Mouse (Mus musculus): ENCODE measurements around the gene Gjb6.

Gene Gjb6

DNA sequence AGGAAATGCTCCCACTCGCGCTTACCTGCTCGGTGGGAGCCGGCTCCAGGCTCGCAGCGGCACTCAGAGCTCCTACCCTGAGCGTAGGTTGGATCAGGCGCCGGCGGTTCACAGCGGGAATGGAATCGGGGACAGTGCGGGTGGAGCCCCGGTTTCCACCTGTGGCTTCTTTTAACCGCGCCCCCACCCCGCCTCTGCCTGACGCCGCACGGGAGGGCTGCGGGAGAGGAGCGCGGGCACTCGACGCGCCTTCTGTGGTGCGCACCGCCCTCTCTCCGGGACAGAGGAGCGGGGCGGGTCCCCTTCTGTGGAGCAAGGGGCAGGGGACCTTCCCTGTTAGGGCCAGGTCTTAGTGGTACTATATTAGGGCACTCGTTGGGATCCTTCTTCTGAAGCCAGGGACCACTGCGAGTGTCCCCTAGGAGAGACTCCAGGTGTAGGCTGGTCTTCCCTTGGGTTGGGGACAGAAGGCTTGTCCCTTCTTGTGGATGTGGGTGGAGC, at the start of gene Gjb6:
TSS of gene Gjb6 (minus strand) at position 451 of the 501 bp plus-strand sequence.
- DNase-seq = peak; percentile 11 to 19

DNA sequence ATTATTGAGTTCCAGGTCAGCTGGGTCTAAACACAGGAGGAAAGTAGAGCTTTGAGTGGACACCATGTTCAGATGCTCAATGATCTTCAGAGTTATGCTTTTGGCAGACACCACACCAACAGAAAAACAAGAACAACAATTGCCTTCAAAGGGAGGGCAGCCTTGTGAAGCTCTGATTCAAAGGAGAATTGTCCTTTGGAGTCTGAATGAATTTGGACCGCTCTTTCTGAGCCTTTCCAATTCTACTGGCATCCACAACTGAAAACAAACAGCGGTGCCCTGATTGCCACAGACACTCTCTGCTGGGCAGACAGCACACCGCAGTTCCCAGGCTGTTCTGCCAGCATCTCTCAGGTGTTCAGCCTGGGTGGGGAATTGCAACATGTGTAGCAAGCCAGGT, 32.1 kb upstream of the Gjb6 start:
- DNase-seq = no peak

DNA sequence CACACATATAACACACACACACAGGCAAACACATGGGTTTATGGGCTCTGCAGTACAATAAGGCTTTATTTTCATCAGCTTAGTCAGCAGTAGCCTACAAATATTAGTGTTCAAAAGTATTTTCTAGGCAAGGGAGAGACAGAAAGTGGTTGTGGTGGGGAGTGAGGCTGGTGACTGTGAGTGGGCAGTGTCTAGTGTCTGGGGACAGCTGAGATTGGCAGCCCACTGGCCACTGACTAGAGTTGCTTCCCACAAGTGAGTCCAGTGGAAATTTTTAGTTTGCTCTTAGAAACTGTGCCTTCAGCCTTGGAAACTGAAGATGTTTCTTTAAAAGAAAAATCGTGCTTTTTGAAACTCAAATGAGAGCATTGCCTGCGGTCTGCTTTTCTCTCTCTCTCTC, 28.4 kb upstream of the Gjb6 start:
- DNase-seq = no peak

DNA sequence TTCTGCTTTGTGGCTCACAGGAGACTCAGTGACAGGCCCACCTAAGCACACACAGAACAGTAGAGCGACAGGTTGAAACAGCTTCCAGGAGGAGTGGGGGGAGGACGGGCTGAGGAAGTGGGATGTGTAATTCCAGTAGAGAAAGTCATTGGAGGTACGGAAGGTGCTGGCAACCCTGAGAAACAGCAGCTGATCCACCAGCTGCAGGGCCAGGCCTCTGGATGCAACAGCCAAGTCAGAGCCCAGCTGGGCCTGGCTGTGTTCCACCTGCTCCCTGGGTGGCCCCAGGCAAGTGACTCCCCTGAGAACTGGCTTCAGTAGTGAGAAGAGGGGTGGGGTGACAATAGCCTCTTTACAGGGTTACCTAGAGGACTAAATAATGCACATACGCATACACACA, 27.8 kb upstream of the Gjb6 start:
- DNase-seq = peak; percentile 42 to 45

DNA sequence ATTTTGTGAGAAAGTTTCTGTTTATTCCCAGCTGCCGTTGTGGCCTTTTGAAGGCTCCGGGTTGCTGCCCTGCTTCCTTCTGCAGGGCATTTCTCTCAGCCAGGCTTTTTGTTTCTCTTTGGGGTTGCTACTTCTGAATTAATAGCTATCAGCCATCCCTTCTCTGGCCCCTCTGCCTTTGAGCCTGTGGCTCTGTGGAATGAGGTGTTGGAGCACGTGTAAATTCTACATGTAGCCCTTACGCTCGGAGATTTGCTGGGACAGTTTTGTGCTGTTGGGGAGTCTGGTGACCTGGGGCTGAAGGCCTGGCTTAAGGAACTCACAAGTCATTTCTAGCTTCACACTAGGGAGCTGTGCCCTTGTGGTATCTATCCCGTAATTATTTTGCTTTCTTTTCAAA, 21.5 kb upstream of the Gjb6 start:
- no peak for DNase-seq

DNA sequence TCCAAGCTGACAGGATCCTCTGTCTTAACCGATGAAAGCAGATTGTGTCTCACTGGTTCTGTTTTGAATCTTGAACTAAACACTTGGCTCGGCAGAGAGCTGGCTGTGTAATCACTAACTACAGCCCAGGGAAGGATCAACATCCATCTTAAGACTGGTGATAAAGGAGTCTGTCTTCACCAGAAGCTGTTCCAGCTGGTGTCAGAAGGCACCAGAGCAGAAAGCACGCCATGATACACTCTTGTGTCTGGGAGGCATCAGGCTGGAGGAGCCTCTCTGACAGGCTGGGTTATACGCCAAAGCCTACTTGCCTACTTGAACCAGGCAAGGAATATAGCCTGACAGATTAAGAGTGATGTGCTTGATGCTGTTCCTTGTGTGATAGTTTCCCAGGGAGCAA, 12.3 kb upstream of the Gjb6 start:
- DNase-seq = no peak

DNA sequence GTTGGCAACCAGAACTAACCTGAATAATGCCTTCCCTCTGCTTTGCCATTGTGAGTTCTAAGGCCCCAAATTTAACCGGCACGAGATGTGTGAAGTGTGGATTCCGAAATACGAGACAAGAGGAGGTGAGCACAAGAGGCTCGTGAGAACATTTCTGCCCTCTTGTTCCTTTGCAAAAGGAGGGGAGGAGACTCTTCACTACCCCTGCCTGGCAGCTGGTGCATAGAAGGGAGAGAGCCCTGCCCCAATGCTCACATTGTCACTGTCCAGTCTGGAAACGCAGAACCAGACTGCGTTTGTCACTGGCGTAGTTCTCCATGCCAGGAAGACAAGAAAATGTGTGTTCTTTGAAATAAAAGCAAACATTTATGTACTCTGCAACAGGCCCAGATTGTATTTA, 1.9 kb upstream of the Gjb6 start:
- no peak for DNase-seq

DNA sequence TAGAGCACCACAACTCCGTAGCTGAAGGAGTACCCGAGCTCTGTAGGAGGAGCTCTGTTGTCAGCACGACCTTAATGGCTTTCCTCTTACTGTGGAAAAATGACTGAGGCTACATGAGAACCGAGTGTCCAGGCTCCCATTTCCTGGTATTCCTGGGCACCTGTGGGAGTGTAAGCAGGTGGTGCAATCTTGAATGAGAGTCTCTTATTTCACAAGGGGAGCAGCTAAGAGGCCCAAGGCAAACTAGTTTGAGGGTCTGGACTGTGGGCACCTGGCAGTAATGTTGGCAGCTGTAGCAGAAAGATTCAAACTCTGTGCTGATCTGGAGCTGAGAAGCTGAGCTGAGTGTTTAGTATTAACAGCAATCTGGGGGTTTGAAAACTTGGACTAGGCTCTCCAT, 6.0 kb downstream of the Gjb6 start:
- DNase-seq = no peak

DNA sequence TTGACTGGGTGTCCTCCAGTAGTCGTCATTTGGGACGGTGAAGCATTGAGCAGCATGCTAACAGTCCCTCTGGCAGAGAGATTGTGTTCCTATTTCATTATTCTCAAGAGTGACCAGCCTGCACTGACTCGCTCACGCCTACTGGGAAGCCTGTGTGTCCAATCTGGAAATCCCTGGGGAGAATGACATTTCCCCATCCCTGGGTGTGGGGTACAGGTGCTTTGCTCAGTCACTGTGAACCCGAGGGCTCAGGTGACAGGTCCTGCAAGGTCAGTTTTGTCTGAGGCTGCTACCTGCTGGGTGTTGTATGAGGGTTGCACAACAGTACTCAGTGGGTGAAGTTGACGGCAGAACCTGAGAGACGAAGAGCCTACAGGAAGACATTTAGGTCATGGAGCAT, 11.1 kb downstream of the Gjb6 start:
- no peak for DNase-seq

DNA sequence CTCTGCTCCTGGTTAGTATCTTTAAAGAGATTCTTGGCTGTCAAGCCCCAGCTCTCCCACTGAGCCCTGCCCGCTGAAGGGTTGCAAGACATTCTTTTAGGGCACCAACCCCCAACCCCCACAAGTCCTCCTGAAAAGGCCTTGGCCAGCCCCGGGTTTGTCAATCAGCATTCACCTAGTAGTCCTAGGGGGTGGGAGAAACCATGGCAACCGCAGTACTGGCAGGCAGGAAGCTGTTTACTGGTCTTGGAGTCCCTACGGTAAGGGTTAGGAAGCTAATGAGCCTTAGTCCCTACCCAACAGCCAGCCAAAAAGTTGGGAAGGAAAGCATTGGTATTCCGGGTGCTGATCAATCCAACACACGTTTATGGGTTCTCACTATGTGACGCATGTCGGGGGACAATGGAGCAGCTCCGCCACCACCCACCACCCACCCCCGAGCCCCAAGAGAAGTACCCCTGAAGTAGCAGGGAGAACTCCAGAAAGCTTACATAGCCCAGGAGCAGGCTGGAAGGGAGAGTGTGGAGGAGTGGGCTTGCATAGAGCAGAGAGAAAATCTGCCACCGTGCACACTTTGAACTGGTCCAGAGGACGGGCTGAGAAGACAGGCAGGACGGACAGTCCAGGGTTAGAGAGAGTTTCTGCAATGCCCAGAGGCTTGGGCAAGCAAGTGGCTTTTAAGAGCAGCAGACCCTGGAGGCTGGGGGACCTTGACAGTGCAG, 17.4 kb downstream of the Gjb6 start, which contains the start of gene Gm4491:
TSS of gene Gm4491 (minus strand) at position 61 of the 722 bp plus-strand sequence.
- DNase-seq = peak; percentile 25 to 36

DNA sequence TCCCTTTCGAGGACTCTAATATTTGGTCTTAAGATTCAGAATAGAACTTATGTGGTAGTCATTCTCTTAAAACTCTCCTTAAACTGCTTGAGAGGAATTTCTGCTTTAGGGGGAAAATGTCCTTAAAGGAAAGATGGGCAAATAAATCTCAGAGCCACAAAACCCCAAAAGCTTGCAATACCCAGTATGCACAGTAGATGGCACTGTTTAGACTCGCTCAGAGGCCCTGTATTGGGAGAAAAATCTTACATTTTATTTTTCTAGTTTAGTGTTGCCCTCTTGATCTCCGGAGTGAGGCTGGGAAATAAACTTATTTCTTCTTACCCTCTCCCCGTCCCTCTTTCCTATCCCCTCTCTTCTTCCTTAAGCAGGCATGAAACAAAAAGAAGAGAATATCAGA, 24.2 kb downstream of the Gjb6 start:
- peak in 1 of 2 experiments; percentile 41 for DNase-seq

DNA sequence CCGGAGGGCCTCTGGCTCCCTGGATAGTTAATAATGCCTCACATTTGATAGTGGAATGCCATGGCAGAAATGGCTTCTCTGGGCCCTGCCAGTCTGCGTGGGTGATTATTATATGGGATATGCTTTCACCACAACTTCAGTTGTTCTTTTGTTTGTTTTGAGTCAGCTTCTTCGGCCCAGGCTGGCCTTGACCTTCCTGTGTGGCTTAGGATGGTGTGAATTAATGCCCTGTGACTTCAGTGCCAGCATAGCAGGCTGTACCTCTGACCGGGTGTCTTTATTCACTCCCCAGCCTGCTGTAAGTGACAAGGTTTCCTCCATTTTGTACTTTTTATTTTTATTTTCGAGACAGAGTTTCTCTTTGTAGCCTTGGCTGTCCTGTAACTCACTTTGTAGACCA, 25.5 kb downstream of the Gjb6 start:
- DNase-seq = no peak

DNA sequence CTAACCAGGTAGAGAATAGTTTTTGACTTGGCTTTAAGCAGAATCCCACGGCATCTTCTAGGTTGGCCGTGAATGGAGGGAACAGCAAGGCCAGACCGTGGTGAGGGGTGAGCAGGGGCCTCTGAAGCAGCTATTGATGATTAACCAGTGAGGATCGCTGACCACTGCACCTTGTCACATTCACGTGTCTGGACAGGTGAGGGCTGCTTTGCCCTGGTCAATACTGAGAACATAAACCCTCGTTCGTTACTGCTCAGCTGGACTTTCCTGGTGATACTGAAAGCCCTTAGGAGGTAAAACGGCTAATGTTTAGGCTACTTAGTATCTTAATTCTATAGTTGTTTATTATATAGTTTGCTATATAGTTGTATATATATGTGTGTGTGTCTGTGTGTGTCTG, 26.3 kb downstream of the Gjb6 start:
- peak in 1 of 2 experiments; percentile 45 for DNase-seq

DNA sequence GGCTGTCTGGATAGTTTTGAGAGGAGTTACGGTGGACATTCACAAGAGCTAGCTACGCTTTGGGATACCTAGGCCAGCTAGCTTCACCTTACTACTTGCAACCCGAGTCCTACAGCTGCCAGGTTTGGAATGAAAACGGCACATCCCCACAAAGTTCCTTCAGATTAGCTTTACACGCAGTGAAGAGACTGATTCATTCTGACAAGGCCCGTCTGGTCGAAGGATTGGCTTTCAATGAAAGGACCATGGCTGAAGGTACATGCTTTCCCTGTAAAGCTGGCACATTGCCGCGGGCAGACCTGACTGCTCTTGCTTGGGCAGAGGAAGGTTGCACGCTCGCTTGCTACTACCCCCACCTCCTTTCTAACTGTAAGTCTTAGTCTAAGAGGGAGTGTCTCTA, 27.7 kb downstream of the Gjb6 start:
- peak; percentile 28 to 33 for DNase-seq

DNA sequence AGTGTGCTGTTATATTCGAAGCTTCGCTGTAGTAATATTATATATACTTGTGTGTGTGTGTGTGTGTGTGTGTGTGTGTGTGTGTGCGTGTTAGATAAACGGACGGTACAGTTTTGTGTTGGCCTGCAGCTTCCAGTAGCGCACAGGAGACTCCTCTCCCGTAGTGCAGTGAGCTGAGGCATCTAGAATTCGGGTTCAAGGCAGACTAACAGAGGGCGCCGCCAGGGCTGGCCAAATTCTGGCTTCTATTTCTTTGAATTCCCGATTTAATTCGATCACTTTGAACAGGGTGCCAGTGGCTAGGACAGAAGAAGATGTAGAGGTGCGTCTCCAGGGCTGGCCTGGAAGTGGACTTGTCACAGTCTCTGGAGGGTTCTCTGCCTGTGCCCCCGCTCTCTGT, 28.3 kb downstream of the Gjb6 start:
- peak in 1 of 2 experiments; percentile 16 for DNase-seq

DNA sequence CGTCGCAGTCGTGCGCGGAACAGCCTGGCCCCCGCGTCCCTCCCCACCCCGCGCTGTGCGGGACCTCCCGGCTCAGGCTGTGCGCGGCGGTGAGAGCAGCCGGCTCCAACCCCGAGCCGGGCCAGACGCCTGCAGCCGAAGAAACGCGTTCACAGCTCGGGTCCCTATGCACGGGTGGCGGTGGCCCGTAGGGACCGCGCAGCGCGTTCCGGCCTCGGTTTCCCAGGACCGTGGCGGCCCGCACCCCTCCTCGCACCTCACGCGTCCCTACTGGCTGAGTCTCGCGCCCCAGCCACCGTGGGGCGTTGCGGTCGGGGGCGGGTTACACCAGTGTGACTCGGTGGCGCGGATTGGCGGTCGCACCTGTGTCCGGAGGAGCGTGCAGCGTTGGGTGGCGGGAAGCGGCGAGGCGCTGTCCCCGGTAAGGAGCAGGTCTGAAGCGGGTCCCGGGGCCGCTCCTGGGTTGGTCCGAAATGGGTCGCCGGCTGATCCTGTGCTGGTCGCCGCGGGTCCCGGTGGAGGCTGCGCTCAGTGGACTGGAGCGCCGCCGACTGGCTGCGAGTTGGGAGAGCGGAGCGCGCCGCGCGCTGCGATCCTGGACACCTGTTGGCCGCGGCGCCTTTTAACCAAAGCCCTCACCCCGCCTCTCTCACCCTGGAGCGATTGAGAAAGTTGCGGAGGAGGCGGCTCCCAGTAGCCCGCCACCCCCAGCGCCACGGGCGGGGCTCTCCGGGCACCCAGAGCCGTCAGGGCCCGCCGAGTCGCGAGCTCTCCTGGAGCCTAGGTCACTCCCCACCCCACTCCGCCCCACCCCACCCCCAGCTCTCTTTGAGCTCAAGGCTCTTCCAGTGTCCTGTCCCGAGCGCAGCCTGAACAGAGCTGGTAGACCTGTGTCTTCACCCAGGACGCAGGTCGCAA, 29.0 kb downstream of the Gjb6 start, which contains the start of gene Gjb2:
TSS of gene Gjb2 (minus strand) at position 597 of the 918 bp plus-strand sequence.
- peak; percentile 65 to 82 for DNase-seq

DNA sequence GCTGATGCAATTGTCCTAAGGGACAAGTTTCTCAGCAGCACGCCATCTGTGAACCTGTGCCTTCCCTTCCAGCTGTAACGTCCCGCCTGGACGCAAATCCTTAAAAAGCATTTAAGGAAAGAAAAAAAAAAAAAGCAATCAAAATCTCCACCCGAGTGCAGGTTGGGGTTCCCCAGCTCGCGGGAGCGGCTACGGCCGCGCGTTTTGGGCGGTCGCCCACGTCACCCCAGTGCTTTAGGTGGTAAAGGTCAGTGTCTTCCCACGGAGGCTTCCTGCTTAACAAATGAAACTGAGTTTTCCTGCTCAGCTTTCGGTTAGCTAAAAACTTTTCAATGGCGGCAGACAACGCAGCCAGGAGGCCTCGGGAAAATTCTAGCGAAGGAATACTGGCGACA, 29.7 kb downstream of the Gjb6 start:
- peak in 1 of 2 experiments; percentile 18 for DNase-seq

DNA sequence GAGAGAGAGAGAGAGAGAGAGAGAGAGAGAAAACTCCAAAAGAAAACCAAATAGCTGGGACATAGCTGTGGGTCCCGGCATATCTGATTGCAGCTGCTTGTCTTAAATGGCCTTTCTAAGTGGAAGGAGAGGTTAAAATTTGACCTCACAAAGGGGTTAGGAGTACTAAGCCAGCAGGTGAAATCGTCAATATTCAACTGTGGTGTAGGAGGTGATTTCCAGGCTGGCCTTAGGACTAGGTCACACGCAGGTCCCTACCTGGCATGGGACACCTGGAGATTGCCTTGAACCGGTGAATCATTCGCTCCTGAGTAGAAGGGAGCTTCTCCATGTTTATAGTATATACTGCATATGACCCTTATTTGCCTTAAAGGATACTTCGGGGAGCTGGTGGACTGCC, 30.3 kb downstream of the Gjb6 start:
- DNase-seq = no peak

DNA sequence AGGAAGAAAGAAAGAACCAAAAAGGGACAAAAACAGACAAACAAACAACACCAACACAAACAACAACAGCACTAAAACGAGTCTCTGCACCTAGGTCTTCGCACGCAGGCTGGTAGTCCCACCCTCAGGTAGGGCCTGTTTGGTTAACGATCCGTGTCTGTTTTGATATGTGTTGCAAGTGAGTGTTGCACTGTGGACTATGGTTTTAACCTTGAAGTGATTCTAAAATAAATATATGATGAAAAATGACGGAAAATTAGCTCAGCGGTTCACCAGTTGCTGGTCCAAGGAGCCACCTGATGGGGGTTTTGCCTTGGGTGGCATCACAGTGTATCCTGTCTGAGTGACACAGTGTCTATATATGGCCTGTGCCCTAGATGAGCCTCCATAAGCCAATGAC, 31.8 kb downstream of the Gjb6 start:
- no peak for DNase-seq

DNA sequence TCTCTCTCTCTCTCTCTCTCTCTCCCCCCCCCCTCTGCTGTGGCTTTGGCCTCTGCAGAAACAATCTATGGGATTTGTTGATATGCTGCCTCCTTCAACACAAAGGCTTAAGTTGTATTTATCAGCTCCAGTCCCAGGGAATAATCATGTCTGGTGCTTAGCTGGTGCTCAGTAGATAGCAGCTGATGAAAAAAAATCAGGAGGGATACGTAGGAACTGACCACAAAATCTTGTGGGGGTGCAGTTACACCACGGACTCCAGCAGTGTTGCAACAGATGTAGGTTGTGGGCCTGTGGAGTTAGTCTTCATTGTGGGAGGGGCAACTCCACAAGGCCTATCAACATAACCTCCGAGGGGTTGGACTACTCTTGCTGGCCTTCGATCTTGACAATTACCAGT, 37.6 kb downstream of the Gjb6 start:
- no peak for DNase-seq

DNA sequence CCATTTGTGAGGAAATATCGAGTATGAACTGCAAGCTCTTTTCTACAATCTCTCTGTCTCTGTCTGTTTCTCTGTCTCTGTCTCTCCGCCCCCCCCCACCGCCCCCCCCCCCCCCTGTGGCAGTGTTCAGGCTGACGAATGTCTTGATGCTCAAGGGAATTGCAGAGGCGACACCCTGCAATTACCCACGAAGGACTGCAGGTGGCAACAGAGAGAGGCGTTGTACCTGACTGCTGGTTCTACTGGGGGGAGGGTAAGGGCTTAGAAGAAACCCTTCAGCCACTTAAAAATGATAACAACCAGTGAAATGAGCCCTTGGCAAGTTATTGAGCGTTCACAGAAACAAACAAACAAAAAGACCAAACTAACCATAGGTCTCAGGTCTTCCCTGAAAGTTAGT, 40.4 kb downstream of the Gjb6 start:
- peak; percentile 68 to 75 for DNase-seq

DNA sequence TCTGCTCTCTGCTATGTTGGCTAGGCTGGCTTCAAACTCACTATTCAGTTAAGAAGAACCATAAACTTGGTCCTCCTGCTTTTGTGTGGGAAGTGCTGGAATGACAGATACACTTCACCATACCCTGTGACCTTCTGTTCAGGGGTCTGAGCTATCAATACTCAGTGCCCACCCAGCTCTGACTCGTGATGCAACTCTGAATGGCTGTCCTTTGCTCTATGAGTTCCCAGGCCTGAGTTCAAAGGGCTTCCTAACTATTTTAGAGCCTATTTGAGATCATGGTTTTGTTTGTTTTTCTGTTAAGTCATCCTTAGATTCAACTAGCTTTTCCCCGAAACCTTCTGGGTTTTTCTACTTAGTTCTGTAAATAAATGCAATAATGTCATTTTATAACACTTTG, 43.4 kb downstream of the Gjb6 start:
- no peak for DNase-seq

DNA sequence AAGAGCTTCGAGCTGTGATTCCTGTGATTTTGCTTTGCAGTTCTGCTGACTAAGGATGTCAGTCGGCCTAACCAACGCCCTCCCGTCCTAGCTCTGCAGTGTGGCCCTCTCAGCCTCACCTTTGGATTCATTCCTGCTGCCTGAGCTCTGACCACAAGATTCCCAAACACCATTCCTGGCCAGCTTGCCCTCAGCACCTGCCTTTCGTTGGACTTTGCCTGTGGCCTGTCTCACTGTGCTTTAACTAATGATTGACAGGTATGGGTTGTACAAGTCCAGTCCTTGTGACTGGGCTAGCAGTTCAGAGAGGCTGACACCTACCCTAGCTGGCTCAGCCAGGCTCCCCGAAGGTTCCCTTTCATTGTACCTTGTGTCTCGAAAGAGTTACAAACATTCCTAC, 44.3 kb downstream of the Gjb6 start:
- peak; percentile 27 to 64 for DNase-seq

DNA sequence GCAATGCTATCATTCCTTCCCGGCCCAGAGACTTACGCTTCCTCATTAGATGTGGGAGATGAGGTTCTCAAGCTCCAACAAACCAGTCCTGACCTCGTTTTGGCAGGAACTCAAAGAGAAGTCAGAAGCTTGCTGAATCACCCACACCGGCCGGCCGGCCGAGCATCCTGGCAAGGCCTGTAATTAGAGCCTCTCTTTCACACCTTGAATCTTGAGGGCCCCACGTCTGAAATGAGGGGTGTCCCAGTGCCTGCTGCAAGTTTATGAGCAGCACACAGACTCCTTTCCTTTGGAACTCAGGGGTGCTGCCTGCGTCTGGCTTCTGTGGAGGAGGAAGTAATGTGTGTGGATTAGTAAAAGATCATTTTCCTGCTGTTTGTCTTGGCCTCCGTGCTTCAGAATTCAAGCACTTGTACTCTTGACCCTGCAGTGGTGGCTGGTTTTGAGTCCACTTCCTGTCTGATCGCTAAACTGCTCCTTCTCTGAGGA, 49.2 kb downstream of the Gjb6 start:
- DNase-seq = peak; percentile 30 to 53

Measured in kidney, postnatal 4 days (tissue).